Mouse (Mus musculus) kidney, embryonic 15.5 days (tissue): ENCODE measurements around the gene B3gnt3. TPM values are rescaled to one million over a fixed set of nuclear protein-coding genes. Genes with fewer than 3 reads are reported as not detected.
"Not testable (repeated sequence)": the region's sequence is repeated elsewhere in the genome, so short reads cannot be mapped to it uniquely, and the experiment has no call there.

ENCODE experiments used
- ATAC-seq: fragments of 200-750 bp; cut with Nextera tagmentation; replicated peaks from 2 replicates; pipeline ENCODE4 v1.8.0; 2017; ENCODE audit warnings: moderate TSS enrichment; ENCODE audit not compliant: low FRiP score
- H3K27ac ChIP-seq: fragments of 300-500 bp; sonication (generic); 2 replicates; pipeline ENCODE4 v1.5.1; 2015; ENCODE audit warnings: mild to moderate bottlenecking, inconsistent platforms
- H3K27me3 ChIP-seq: fragments of 300-500 bp; sonication (generic); 2 replicates; pipeline ENCODE4 v1.6.1; 2015; ENCODE audit warnings: inconsistent platforms
- H3K36me3 ChIP-seq: fragments of 300-500 bp; sonication (generic); 2 replicates; pipeline ENCODE4 v1.6.1; 2015; ENCODE audit warnings: inconsistent platforms
- H3K4me1 ChIP-seq: fragments of 300-500 bp; sonication (generic); 2 replicates; pipeline ENCODE4 v1.6.1; 2015; ENCODE audit warnings: inconsistent platforms
- H3K4me2 ChIP-seq: fragments of 300-500 bp; sonication (generic); 2 replicates; pipeline ENCODE4 v1.6.1; 2015; ENCODE audit warnings: moderate library complexity, mild to moderate bottlenecking, inconsistent platforms
- H3K4me3 ChIP-seq: fragments of 300-500 bp; sonication (generic); replicated peaks from 2 replicates; pipeline ENCODE4 v1.5.1; 2015; ENCODE audit warnings: mild to moderate bottlenecking, inconsistent platforms
- H3K9ac ChIP-seq: fragments of 300-500 bp; sonication (generic); 2 replicates; pipeline ENCODE4 v1.6.1; 2015; ENCODE audit warnings: mild to moderate bottlenecking, inconsistent platforms
- H3K9me3 ChIP-seq: fragments of 300-500 bp; sonication (generic); replicated peaks from 2 replicates; pipeline ENCODE4 v1.6.1; 2016; ENCODE audit warnings: inconsistent platforms
- WGBS: fragments of 180-500 bp; shearing (Covaris S2); methylation state at CpG from one replicate; pipeline ENCODE4 v1.1.7; 2015; ENCODE audit warnings: mixed read lengths; 5-methylcytosine and 5-hydroxymethylcytosine counted together
- polyA plus RNA-seq: library from polyadenylated mRNA; unstranded; fragments of >200 nt; fragmentation: Nextera tagmentation; extraction: Ambion mirVana; gene quantifications from 2 replicates; pipeline ENCODE4 v1.2.1, GENCODE M21; 2015

Gene B3gnt3
- polyA plus RNA-seq, 1 experiment from 2014 or later: 2.8 TPM

DNA sequence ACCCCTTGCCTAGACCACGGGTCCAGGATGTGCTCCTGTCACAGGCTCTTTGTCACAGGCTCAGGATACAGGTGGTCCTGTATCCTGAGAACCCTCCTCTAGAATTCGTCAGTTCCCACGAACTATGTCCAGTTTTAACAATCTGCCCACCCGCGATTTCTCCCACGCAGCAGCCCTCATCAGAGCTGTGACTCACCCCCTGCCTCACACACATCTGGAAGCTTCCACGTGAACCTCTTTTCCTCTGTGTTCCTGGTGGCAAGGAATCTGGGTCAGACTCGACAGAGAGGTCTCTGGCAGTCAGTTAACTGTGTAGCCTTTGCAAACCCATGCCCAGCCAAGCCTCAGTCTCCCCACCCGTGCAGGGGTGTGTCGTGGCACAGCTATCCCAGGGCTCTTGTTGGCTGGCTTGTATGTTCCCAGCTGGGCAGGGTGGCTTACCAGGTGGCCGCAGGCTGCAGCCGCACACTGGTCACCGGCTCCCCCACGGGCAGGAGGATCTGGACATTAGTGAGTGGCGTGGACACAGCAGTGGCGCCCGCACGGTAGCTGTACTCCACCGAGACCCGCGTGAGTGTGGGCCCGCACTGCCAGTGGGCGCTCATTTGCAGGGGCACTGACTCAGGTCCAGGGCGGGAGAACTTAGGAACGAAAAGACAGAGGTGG, 7.7 kb upstream of the B3gnt3 start:
- Histone ChIP-seq H3K36me3 (no peaks in the 10 kb centered on the region), H3K4me1 (peaks cover 11% of the 10 kb centered on the region), H3K27ac (no peak overlapping the region), H3K9ac (no peak overlapping the region), H3K27me3 (peaks cover 50% of the 10 kb centered on the region), H3K9me3 (no peaks in the 10 kb centered on the region), H3K4me2 (peak overlapping the region; percentile 56), H3K4me3 (peak overlapping the region; percentile 25; the same call in 1 of the 2 replicates)
- peak; percentile 43 for ATAC-seq
- WGBS: 38% methylated on average over 25 of the region's 25 CpGs

DNA sequence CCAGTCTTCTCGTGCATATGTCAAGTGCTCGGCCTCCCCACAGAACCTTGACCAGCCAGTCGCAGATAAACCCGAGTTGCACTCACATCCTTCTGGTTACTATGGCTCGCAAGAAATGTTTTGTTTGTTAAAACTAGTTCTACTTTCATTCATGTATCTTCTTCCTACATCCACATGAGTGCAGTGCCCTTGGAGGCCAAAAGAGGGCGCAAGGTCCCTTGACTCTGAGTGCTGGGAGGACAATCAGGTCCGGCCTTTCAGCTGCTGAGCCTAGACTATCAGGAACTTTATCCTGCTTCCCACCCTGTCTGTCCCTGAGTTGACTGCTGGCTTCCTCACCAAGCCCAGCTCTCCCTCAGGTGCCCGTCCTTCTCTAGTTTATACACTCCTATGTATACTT, 6.3 kb upstream of the B3gnt3 start:
- Histone ChIP-seq H3K27ac (no peak overlapping the region), H3K4me1 (peaks cover 11% of the 10 kb centered on the region), H3K9ac (no peak overlapping the region), H3K36me3 (no peaks in the 10 kb centered on the region), H3K4me3 (no peak overlapping the region), H3K4me2 (no peak overlapping the region), H3K9me3 (no peaks in the 10 kb centered on the region), H3K27me3 (peaks cover 64% of the 10 kb centered on the region)
- ATAC-seq: no peak
- WGBS: 39% methylated on average over 8 of the region's 8 CpGs

DNA sequence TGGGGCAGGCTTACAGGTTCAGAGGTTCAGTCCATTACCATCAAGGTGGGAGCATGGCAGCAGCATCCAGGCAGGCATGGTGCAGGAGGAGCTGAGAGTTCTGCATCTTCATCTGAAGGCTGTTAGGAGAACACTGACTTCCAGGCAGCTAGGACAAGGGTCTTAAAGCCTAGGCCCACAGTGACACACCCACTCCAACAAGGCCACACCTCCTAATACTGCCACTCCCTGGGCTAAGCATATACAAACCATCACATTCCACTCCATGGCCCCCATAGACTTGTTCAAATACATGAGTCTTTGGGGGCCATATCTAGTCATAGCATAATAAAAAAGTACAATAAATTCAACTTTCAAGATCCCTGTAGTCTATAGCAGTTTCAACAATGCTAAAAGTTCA, 1.8 kb upstream of the B3gnt3 start:
- not testable (repeated sequence) for H3K4me2 ChIP-seq, H3K9me3 ChIP-seq, H3K36me3 ChIP-seq, H3K4me3 ChIP-seq, H3K9ac ChIP-seq, H3K27ac ChIP-seq, ATAC-seq
- H3K4me1 ChIP-seq: peaks cover 26% of the 10 kb centered on the region
- H3K27me3 ChIP-seq: peaks cover 87% of the 10 kb centered on the region

DNA sequence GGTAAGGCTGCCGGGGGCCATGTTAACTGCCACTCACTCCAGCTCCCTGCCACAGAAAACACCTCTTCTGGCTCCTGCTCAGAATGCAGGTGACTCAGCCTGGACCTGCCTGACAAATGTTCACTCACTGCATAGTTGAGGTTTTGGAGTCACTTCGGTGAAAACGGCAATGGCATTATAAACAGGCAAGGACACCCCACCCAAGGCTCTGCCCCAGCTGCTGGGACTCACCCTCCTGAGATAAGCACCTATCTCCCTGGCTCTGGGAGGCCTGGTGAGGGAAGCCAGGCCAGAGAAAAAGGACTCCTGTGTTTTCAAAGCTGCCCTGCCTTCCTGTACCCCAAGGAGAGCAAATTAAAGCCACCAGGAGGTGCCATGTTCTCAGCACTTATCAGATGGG, 1.3 kb upstream of the B3gnt3 start:
- Histone ChIP-seq H3K4me2 (no peak overlapping the region), H3K36me3 (no peaks in the 10 kb centered on the region), H3K27ac (no peak overlapping the region), H3K9ac (no peak overlapping the region), H3K4me3 (no peak overlapping the region), H3K9me3 (no peaks in the 10 kb centered on the region), H3K4me1 (peaks cover 26% of the 10 kb centered on the region), H3K27me3 (peaks cover 85% of the 10 kb centered on the region)
- WGBS: 69% methylated on average over 3 of the region's 3 CpGs
- ATAC-seq: no peak

DNA sequence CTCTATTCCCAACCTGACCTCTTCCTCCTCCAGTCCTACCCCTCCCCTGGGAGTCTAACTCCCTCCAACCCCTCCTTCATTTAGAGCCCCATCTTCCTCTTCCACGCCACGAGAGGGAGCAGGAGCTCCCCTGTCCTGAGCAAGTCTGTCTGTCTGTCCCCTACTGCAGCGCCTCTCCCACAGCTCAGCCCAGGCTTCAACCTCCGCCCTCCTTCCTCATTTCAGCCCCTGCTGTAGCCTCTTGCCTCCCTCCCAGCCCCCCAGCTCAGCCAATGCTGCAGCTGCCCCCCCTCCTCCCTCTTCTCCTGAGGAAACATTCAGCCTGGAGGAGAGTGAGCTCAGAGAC, 471 bp upstream of the B3gnt3 start:
- H3K4me3 ChIP-seq: peak overlapping the region; percentile 32; the same call in 1 of the 2 replicates
- 0 out of 2 replicates have a peak overlapping the region, but pooled peaks have one; percentile 3 for H3K4me2 ChIP-seq
- H3K9ac ChIP-seq: no peak overlapping the region
- H3K27me3 ChIP-seq: peaks cover 81% of the 10 kb centered on the region
- no peak for ATAC-seq
- H3K27ac ChIP-seq: no peak overlapping the region
- 29% methylated on average over 4 of the region's 4 CpGs for WGBS
- H3K36me3 ChIP-seq: no peaks in the 10 kb centered on the region
- peaks cover 26% of the 10 kb centered on the region for H3K4me1 ChIP-seq
- H3K9me3 ChIP-seq: no peaks in the 10 kb centered on the region

DNA sequence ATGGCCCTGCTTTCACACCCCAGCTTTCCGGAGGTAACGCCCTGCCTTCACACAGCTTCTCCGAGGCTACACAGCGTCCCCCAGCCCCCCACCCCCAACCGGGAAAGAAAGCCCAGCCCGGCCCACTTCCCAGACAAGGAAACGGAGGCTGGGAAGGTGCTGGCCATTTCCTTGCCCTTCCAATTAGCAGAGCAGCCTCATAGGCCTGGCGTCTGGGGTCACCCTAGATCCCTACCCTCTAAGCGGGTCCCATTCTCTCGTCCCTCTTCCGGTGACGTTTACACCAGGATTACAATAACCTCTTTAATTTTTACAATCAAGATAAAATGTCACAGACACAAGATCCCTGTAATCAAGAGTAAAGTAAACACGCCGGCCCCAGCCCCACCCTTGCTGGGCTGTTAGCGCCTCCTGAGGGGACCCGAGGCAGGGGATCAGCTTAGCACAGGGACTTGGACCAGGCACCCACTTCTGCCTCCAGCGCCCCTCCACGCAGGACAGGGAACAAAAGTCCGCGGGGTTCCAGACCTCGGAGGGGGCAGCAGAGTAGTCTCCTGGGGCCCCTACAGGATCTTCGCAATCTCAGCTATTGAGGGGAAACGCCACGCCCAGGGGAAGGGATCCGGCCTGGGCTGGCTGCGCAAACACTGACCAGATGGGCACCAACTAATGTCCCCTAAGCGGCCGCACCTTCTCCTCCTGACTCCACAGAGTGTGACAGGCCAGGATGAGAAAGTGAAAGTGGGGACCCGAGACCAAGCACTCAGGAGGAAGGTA, 908 bp downstream of the B3gnt3 start:
- 2% methylated on average over 29 of the region's 29 CpGs for WGBS
- peak overlapping the region; percentile 57 for H3K4me2 ChIP-seq
- H3K9ac ChIP-seq: 0 out of 2 replicates have a peak overlapping the region, but pooled peaks have one; percentile 18
- no peaks in the 10 kb centered on the region for H3K36me3 ChIP-seq
- peaks cover 26% of the 10 kb centered on the region for H3K4me1 ChIP-seq
- H3K27ac ChIP-seq: no peak overlapping the region
- no peaks in the 10 kb centered on the region for H3K9me3 ChIP-seq
- H3K27me3 ChIP-seq: peaks cover 82% of the 10 kb centered on the region
- peak overlapping the region; percentile 32 for H3K4me3 ChIP-seq
- ATAC-seq: peak; percentile 44; the same call in 1 of the 2 replicates

DNA sequence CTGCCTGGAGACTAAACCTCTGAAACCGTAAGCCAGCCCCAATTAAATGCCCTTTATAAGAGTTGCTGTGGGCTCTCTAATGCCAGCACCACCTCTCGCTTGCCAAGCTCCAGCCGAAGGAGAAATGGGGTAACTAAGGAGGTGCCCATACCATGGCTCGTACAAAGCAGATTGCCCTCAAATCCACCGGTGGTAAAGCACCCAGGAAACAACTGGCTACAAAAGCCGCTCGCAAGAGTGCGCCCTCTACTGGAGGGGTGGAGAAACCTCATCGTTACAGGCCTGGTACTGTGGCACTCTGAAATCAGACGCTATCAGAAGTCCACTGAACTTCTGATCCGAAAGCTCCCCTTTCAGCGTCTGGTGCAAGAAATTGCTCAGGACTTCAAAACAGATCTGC, 6.1 kb downstream of the B3gnt3 start:
- H3K27ac ChIP-seq, H3K36me3 ChIP-seq, ATAC-seq, H3K4me2 ChIP-seq, H3K9ac ChIP-seq, H3K4me3 ChIP-seq, H3K9me3 ChIP-seq: not testable (repeated sequence)
- peaks cover 22% of the 10 kb centered on the region for H3K4me1 ChIP-seq
- peaks cover 85% of the 10 kb centered on the region for H3K27me3 ChIP-seq
- WGBS: 63% methylated on average over 12 of the region's 12 CpGs

DNA sequence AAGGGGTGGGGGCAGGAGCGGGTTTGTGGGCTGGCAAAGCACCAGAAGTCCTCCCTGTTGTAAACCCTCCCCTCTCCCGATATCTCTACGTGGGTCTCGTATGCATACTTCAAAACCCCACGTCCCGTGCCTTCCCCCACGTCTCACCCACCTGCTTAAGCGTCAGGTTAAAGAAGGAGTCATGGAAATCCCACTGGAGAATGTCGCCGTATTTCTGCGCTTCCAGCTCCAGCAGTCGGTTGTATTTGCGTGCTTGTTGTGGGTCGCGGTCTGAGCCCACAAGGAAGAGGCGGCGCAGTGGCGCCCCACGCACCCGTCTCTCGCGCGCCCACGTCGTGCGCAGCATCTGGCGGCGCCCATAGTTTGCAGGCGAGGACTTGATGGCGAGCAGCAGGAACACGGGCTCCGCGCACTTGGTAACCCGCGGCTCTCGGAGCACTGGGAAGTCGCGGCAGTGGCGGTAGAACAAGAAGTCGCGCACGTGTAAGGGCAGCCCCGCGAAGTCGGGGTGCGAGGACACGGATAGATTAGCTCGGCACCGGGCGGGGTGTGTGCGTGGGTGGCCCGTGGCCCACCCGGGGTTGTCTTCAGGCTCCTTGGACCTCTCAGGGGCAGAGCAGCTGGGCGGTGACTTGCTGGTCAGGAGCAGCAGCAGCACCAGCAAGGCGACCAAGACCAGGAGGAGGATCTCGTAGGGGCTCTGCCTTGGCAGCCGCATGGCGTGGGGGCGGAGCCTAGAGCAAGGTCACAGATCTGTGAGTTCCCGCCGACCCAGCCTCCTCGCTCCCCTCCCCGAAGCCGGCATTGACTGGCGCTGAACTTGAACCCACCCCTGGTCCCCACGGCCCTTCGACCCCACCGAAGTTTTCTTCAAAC, 8.2 kb downstream of the B3gnt3 start:
- WGBS: 12% methylated on average over 68 of the region's 68 CpGs
- Histone ChIP-seq H3K9me3 (no peaks in the 10 kb centered on the region), H3K9ac (no peak overlapping the region), H3K4me3 (peak overlapping the region; percentile 26), H3K4me2 (peak overlapping the region; percentile 40), H3K36me3 (no peaks in the 10 kb centered on the region), H3K27ac (no peak overlapping the region), H3K4me1 (peaks cover 16% of the 10 kb centered on the region), H3K27me3 (peaks cover 89% of the 10 kb centered on the region)
- no peak; the same call in 1 of the 2 replicates for ATAC-seq

DNA sequence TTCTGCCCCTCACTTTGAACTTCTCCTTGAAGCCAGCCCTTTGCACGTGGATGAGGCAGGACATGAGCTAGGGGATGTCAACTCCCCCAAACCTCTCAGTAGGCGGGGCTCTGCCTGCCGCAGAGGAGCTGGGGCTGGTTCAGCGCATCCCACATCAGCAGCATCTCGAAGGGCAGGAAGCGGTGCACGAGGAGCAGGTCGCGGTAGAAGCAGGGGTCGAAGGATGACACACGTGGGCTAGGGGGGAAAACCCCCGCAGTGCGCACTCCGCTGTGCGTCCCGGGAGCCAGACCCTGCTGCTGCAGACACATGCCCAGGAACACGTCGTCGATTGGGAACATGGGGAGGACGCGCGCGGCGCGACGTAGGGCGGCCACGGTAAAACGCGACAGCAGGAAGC, 9.1 kb downstream of the B3gnt3 start:
- Histone ChIP-seq H3K9ac (no peak overlapping the region), H3K27ac (no peak overlapping the region), H3K9me3 (no peaks in the 10 kb centered on the region), H3K4me1 (peaks cover 22% of the 10 kb centered on the region), H3K4me3 (peak overlapping the region; percentile 26; the same call in 1 of the 2 replicates), H3K27me3 (peaks cover 95% of the 10 kb centered on the region), H3K36me3 (no peaks in the 10 kb centered on the region), H3K4me2 (peak overlapping the region; percentile 31; the same call in 1 of the 2 replicates)
- ATAC-seq: no peak
- WGBS: 9% methylated on average over 30 of the region's 30 CpGs

DNA sequence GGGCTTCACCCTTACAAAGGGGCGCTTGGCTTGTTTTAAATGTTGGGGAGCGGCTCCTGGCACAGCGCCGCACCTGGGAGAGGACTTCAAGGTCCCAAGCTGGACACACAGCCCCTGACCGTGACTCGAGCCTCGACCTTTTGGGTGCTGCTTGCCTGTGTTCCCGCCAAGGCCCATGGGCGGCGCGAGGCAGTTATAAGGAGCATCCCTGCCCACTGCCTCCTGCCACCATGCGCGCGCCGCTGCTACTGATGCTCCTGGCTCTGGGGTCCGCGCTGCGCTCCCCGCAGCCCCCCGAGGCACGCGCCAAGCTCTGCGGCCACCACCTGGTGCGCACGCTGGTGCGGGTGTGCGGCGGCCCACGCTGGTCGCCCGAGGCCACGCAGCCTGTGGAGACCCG, 12.6 kb downstream of the B3gnt3 start, which contains the start of gene Insl3:
TSS of gene Insl3 (plus strand) at position 187 of the 400 bp plus-strand sequence.
- no peaks in the 10 kb centered on the region for H3K9me3 ChIP-seq
- H3K27me3 ChIP-seq: peaks cover 100% of the 10 kb centered on the region
- no peak within 1 kb of the TSS for H3K27ac ChIP-seq
- H3K36me3 ChIP-seq: no peaks in the 10 kb centered on the region
- WGBS: 4% methylated on average over 33 of the region's 33 CpGs
- H3K4me2 ChIP-seq: no peak within 1 kb of the TSS
- no peak within 1 kb of the TSS for H3K4me3 ChIP-seq
- H3K4me1 ChIP-seq: peaks cover 48% of the 10 kb centered on the region
- no peak within 1 kb of the TSS for H3K9ac ChIP-seq
- no peak for ATAC-seq

DNA sequence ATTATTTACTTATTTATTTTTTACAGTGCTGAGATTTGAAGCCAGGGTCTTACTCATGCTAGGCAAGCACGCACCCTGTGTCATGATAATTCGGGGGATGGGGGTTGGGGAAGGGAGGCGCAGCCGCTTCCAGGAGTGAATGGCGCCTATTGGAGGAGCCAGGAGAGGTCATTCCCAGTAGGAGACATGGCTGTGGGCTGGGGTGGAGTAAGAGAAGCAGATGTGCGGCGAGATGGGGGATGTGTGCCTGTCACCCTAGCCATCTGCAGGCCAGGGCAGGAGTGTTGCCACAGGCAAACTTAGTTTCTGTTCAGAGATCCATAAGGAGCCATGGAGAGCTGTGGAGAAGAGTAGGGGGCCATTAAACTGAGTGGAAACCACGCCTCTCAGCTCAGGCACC, 14.0 kb downstream of the B3gnt3 start:
- Histone ChIP-seq H3K9me3 (no peaks in the 10 kb centered on the region), H3K9ac (no peak overlapping the region), H3K27me3 (peaks cover 100% of the 10 kb centered on the region), H3K36me3 (no peaks in the 10 kb centered on the region), H3K4me3 (no peak overlapping the region), H3K4me2 (no peak overlapping the region), H3K4me1 (peaks cover 34% of the 10 kb centered on the region), H3K27ac (no peak overlapping the region)
- no peak for ATAC-seq
- 12% methylated on average over 8 of the region's 8 CpGs for WGBS
